Mouse (Mus musculus) bone marrow, adult 2 months (tissue): ENCODE measurements around the gene Kazald1.

Experiments used
- CTCF ChIP-seq: fragments of 200-500 bp; IDR thresholded peaks from 2 replicates; pipeline ENCODE4 v1.5.1; 2011; ENCODE audit warnings: low read length, control low read depth; ENCODE audit not compliant: control insufficient read depth, insufficient read depth
- POLR2A ChIP-seq: fragments of 200-500 bp; IDR thresholded peaks from 2 replicates; pipeline ENCODE4 v1.6.1; 2011; ENCODE audit warnings: low read depth, mild to moderate bottlenecking, control low read depth, low read length, borderline replicate concordance; ENCODE audit not compliant: control insufficient read depth

- no peak for TF ChIP-seq CTCF
- no peak for TF ChIP-seq POLR2A
Observed at GRCm38 (mm10) chr19:45114772-45115171, 39.7 kb downstream of the Kazald1 start.
